Mouse (Mus musculus) forebrain, embryonic 12.5 days (tissue): ENCODE data around the gene Coro6. TPM values are rescaled to one million over a fixed set of nuclear protein-coding genes. Genes with fewer than 3 reads are reported as not detected.
A peak's percentile ranks its signal among the peaks of the same experiment; 100 is the strongest.

Experiments used
- ATAC-seq: fragments of 200-750 bp; cut with Nextera tagmentation; 2 replicates; pipeline ENCODE4 v1.8.0; 2017; ENCODE audit warnings: moderate TSS enrichment; ENCODE audit not compliant: low FRiP score
- H3K27ac ChIP-seq: fragments of 300-500 bp; sonication (generic); 2 replicates; pipeline ENCODE4 v1.5.1; 2016; ENCODE audit warnings: mild to moderate bottlenecking
- H3K27me3 ChIP-seq: fragments of 300-500 bp; sonication (generic); 2 replicates; pipeline ENCODE4 v1.6.1; 2016; ENCODE audit warnings: mild to moderate bottlenecking
- H3K36me3 ChIP-seq: fragments of 300-500 bp; sonication (generic); replicated peaks from 2 replicates; pipeline ENCODE4 v1.6.1; 2016; ENCODE audit warnings: mild to moderate bottlenecking
- H3K4me1 ChIP-seq: fragments of 300-500 bp; sonication (generic); 2 replicates; pipeline ENCODE4 v1.6.1; 2016
- H3K4me2 ChIP-seq: fragments of 300-500 bp; sonication (generic); 2 replicates; pipeline ENCODE4 v1.6.1; 2016; ENCODE audit warnings: mild to moderate bottlenecking, moderate library complexity
- H3K4me3 ChIP-seq: fragments of 300-500 bp; sonication (generic); replicated peaks from 2 replicates; pipeline ENCODE4 v1.5.1; 2016; ENCODE audit warnings: mild to moderate bottlenecking
- H3K9ac ChIP-seq: fragments of 300-500 bp; sonication (generic); 2 replicates; pipeline ENCODE4 v1.6.1; 2016; ENCODE audit warnings: mild to moderate bottlenecking
- H3K9me3 ChIP-seq: fragments of 300-500 bp; sonication (generic); 2 replicates; pipeline ENCODE4 v1.6.1; 2016
- WGBS: fragments of 180-500 bp; shearing (Covaris S2); methylation state at CpG from one replicate; pipeline ENCODE4 v1.1.7; 2016; 5-methylcytosine and 5-hydroxymethylcytosine counted together
- polyA plus RNA-seq: library from polyadenylated mRNA; unstranded; fragments of >200 nt; fragmentation: Nextera tagmentation; extraction: Ambion mirVana; gene quantifications from 2 replicates; pipeline ENCODE4 v1.2.1, GENCODE M21; 2016

Coro6 gene
- polyA plus RNA-seq, 1 experiment from 2014 or later: 0.10 TPM

DNA sequence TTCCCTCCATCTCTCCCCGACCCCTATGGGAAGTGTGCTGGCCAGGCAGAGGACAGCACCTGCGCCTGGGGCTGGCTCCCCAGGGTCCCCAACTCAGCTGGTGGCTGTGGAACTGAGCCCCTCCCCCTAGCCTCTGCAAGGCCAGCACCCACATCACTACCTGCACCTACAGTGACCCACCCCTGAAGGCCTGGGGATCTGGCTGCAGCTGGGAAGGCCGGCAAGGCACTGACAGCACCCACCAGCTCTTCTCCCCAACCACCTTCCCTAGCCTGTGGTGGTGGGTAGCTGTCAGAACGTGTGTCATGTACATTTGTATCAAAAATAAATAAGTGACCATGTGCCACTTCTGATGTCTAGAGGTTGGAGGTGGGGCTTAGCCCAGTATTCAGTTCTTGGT, 45.2 kb downstream of the Coro6 start:
- H3K4me3 ChIP-seq: no peak overlapping the region
- peaks cover 13% of the 10 kb centered on the region for H3K4me1 ChIP-seq
- no peak overlapping the region for H3K27ac ChIP-seq
- peaks cover 58% of the 10 kb centered on the region for H3K36me3 ChIP-seq
- no peaks in the 10 kb centered on the region for H3K9me3 ChIP-seq
- H3K27me3 ChIP-seq: 0 out of 2 replicates have a peak, but pooled peaks cover 3% of the 10 kb centered on the region
- no peak overlapping the region for H3K4me2 ChIP-seq
- H3K9ac ChIP-seq: no peak overlapping the region
- peak; percentile 15; the same call in 1 of the 2 replicates for ATAC-seq
- WGBS: 75% methylated on average over 4 of the region's 4 CpGs

DNA sequence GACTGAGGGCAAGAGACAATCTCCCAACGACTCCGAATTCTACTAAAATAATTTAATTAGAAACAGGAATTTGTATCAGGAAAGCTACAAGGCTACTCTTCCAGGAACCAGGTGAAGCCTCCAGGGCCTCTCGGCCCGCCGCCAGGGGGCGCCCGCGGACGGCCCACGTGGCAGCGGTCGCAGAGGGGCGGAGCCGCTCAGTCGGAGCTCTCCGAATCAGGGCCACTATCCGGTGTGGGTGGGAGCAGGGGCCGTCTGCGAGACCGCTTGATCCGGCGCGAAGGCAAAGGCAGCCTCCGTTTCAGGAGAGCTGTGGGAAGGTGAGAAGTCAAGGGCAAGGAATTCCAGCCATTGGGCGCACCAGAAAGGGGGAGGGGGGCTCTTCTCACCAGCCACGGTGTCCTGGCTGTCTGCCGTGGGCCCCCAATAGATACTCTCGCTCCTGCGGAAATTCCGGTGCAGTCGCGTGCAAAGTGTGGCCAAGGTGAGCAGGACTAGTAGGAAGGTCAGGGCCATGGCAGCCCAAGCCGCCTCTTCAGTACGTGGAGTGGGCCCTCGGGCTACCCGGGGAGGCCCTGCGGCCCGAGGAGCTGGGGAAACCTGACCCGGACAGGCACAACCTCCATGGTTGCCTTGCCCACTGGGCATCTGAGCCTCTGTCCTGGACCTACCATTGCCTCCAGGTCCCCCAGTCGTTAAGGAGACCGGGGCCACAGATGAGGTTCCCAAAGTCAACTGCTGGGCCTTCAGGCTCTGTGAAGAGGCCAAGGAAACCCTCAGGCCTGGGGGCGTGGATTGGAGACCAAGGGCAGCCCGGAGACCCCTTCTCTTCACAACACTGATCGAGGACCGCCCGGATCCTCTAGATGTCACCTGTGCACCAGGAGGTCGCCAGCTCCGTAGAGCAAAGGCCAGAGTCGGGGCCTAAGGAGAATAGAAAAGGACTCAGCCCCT, 46.1 kb downstream of the Coro6 start:
- H3K4me2 ChIP-seq: peak overlapping the region; percentile 67
- WGBS: 22% methylated on average over 49 of the region's 49 CpGs
- no peak overlapping the region for H3K27ac ChIP-seq

DNA sequence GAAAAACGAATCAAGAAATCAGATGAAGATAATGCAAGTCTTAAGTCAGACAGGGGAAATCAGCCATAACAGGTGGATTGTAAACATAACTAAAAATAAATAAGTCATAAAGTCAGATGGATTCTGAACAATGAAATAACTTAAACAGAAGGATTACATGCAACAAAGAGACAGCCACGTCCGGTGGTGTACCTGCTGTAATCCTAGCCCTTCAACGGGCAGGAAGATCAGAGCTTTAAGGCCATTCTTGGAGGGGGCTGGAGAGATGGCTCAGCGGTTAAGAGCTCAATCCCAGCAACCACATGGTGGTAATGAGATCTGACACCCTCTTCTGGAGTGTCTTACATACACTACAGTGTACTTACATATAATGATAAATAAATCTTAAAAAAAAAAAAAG, 49.1 kb downstream of the Coro6 start:
- Histone ChIP-seq H3K9ac (no peak overlapping the region), H3K9me3 (no peaks in the 10 kb centered on the region), H3K4me1 (peaks cover 46% of the 10 kb centered on the region), H3K27me3 (peaks cover 26% of the 10 kb centered on the region), H3K36me3 (peaks cover 18% of the 10 kb centered on the region), H3K4me3 (no peak overlapping the region), H3K27ac (no peak overlapping the region), H3K4me2 (no peak overlapping the region)
- 83% methylated on average over 5 of the region's 5 CpGs for WGBS
- ATAC-seq: no peak

More for the DNA sequence above, 46.1 kb downstream of the Coro6 start:
- H3K9ac ChIP-seq: peak overlapping the region; percentile 44
- H3K4me3 ChIP-seq: peak overlapping the region; percentile 31
- no peaks in the 10 kb centered on the region for H3K9me3 ChIP-seq
- H3K36me3 ChIP-seq: peaks cover 48% of the 10 kb centered on the region
- peaks cover 17% of the 10 kb centered on the region for H3K4me1 ChIP-seq
- H3K27me3 ChIP-seq: 0 out of 2 replicates have a peak, but pooled peaks cover 3% of the 10 kb centered on the region
- ATAC-seq: peak; percentile 74

DNA sequence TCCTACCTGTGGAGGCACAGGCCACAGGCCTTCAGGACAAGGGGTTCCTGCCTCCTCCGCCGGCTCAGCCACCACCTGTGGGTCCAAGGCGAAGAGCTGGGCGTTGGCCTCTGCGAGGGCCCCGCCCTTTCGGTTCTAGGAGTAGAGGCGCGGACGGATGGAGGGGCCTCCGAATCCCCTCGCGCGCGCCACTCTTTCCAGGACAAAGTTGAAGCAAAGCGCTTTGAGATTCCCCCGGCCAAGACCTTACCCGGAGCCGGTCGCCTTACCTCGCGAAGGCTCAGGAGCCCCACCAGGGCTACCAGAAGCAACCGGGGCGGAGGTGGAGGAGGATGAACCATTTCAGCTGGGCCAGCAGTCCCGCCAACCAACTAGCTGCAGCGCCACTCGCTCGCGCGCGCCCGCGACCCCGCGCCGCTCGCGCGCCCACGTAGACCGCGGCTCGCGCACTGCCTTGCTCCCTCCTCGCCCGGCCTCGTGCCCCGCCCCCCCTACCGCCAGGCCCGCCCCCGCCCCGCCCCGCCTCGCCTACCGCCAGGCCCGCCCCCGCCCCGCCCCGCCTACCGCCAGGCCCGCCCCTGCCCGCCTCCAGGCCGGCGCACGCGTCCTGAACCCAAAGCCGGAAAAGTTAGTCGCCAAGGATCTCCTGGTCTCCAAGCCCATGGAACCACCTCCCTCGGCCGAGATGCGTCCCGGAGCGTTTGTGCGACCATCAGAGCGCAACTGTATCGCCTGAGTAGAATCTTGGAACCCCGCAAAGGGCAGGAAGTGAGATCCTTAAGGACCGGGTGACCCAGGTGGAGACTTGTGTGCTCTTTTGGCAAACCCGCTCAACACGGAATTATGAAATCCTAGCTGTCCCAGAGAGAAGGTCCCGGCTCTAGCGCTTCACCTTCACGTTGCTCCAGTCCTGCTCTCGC, 50.9 kb downstream of the Coro6 start:
- Histone ChIP-seq H3K9me3 (no peaks in the 10 kb centered on the region), H3K4me2 (peak overlapping the region; percentile 94), H3K4me3 (peak overlapping the region; percentile 61), H3K9ac (peak overlapping the region; percentile 72), H3K36me3 (peaks cover 6% of the 10 kb centered on the region; the same call in 1 of the 2 replicates), H3K27me3 (peaks cover 39% of the 10 kb centered on the region), H3K4me1 (peaks cover 46% of the 10 kb centered on the region), H3K27ac (peak overlapping the region; percentile 61; the same call in 1 of the 2 replicates)
- WGBS: under 1% methylated on average over 78 of the region's 84 CpGs
- ATAC-seq: peak; percentile 72

DNA sequence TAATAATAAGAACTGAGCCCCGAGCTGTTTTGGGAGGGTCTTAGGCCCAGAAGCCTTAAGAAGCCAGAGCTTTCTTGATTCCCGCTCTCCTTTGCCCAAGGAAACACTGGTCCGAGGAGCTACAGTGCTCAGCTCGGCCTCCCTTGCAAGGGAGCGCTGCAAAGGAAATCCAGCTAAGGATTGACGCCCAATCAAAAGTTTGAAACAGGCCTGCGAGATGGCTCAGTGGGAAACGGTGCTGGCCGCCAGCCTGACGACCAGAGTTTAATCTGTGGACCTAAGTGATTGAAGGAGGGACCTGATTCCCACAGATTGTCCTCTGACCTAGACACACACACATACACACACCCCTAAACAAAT, 51.6 kb downstream of the Coro6 start:
- H3K4me1 ChIP-seq: peaks cover 40% of the 10 kb centered on the region
- H3K36me3 ChIP-seq: peaks cover 6% of the 10 kb centered on the region; the same call in 1 of the 2 replicates
- 5% methylated on average over 10 of the region's 10 CpGs for WGBS
- H3K9me3 ChIP-seq: no peaks in the 10 kb centered on the region
- H3K27ac ChIP-seq: peak overlapping the region; percentile 38; the same call in 1 of the 2 replicates
- H3K4me3 ChIP-seq: peak overlapping the region; percentile 61
- H3K4me2 ChIP-seq: peak overlapping the region; percentile 94
- ATAC-seq: no peak
- peak overlapping the region; percentile 72 for H3K9ac ChIP-seq
- H3K27me3 ChIP-seq: peaks cover 36% of the 10 kb centered on the region

DNA sequence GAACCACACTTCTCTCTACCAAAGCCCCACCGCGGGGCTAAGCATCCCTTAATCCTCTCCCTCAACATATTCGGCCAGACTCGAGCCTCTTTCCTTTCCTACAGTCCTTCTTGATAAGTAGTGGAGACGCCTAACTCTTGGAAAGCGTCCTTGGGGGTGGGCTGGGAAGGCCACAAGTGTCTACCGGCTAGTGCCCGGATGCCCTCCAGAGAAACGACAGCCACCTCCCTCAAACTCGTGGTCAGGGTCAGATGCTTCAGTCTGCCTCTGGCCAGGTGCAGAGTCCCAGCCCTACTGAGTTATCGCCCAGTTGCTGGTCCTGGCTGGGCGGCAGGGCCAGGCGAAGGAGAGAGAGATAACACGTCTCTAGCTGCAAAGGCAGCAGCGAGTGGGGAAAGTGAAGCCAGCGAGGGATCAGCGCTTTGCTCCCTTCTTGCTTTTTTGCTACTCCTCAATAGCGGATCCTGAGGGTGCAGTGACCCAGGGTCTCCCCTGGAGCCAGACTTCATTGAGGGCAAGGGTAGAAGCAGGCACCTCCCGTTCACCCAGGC, 52.1 kb downstream of the Coro6 start:
- H3K27ac ChIP-seq: 0 out of 2 replicates have a peak overlapping the region, but pooled peaks have one; percentile 32

DNA sequence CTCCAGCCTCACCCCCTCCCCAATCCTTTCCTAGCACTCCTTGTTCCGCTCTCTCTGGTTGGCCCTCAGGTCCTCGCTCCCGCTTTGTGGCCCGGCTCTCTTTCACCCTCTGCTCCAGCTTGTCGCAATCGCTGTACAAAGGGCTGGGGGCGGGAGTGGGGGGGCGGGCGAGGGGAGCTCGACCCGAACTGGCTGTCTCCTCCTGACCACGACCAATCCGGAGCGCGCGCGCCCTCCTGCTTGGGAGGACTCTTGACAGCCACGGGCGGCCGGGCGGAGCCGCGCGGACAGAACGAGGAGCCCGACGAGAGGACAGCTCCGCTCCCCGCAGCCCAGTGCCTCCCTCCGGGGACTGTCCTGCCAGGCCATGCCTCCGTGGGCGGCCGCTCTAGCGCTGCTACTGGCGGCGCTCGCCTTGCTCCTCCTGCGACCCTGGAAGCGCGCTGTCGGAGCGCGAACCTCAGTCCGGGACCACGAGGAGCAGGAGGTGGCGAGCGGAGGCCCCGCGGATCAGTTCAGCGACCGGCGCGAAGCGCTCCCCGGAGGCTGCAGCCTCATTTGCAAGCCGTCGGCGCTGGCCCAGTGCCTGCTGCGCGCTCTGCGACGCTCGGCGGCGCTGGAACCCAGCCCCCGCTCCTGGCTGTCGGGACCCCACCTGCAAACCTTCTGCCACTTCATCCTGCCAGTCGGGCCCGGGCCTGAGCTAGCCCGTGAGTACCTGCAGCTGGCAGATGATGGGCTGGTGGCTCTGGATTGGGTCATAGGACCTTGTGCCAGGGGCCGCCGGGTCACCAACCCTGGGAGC, 52.8 kb downstream of the Coro6 start, which contains the start of gene Abhd15:
TSS of gene Abhd15 (plus strand) at position 290 of the 805 bp plus-strand sequence.
- peaks cover 36% of the 10 kb centered on the region for H3K27me3 ChIP-seq
- H3K9ac ChIP-seq: peak within 1 kb of the TSS; percentile 62
- WGBS: under 1% methylated on average over 67 of the region's 72 CpGs
- H3K4me1 ChIP-seq: peaks cover 49% of the 10 kb centered on the region
- H3K4me3 ChIP-seq: peak within 1 kb of the TSS; percentile 54
- peak within 1 kb of the TSS; percentile 57 for H3K27ac ChIP-seq
- no peaks in the 10 kb centered on the region for H3K9me3 ChIP-seq
- peak; percentile 56 for ATAC-seq
- no peaks in the 10 kb centered on the region; the same call in 1 of the 2 replicates for H3K36me3 ChIP-seq
- H3K4me2 ChIP-seq: peak within 1 kb of the TSS; percentile 94

More for the DNA sequence above, 52.1 kb downstream of the Coro6 start:
- no peak for ATAC-seq
- no peaks in the 10 kb centered on the region for H3K9me3 ChIP-seq
- peaks cover 42% of the 10 kb centered on the region for H3K4me1 ChIP-seq
- peak overlapping the region; percentile 62 for H3K9ac ChIP-seq
- peak overlapping the region; percentile 54 for H3K4me3 ChIP-seq
- peaks cover 36% of the 10 kb centered on the region for H3K27me3 ChIP-seq
- WGBS: 4% methylated on average over 19 of the region's 19 CpGs
- H3K36me3 ChIP-seq: peaks cover under 1% of the 10 kb centered on the region; the same call in 1 of the 2 replicates
- peak overlapping the region; percentile 94 for H3K4me2 ChIP-seq

DNA sequence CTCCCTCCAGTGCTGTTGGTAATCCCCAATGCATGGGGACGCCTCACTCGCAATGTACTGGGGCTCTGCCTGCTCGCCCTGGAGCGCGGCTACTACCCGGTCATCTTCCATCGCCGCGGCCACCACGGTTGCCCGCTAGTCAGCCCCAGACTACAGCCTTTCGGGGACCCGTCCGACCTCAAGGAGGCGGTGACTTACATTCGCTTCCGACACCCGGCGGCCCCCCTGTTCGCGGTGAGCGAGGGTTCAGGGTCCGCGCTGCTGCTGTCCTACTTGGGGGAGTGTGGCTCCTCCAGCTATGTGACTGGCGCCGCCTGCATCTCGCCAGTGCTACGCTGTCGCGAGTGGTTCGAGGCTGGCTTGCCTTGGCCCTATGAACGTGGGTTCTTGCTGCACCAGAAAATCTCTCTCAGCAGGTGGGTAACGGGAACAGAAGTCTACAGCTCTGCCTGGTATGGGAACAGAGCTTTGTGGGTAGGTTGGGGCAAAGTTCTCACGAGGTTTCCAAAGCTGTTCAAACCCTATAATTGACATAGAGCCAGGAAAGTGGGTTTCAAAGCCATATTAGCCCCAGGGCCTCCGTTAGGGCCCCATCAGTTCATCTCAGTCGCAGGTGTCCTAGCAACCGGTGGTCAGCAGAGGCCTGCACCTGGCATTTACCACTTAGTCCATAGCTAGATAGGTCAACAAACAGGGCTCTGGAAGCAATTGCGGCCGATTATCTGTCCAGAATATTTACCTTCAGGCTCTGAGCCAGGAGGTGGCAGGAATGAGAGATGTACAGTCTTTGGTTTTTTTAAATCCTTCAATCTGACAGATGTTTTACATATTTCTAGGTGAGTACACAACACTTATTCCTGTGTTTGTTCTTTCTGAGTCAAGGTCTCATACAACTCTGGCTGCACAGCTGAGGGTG, 53.7 kb downstream of the Coro6 start, which contains the start of gene Trp53i13:
TSS of gene Trp53i13 (minus strand) at position 344 of the 916 bp plus-strand sequence.
- 5% methylated on average over 39 of the region's 39 CpGs for WGBS
- Histone ChIP-seq H3K9ac (peak within 1 kb of the TSS; percentile 62), H3K36me3 (no peaks in the 10 kb centered on the region), H3K9me3 (no peaks in the 10 kb centered on the region), H3K27me3 (peaks cover 36% of the 10 kb centered on the region), H3K4me3 (peak within 1 kb of the TSS; percentile 54), H3K27ac (peak within 1 kb of the TSS; percentile 57), H3K4me2 (peak within 1 kb of the TSS; percentile 94), H3K4me1 (peaks cover 56% of the 10 kb centered on the region)
- no peak; the same call in 1 of the 2 replicates for ATAC-seq

DNA sequence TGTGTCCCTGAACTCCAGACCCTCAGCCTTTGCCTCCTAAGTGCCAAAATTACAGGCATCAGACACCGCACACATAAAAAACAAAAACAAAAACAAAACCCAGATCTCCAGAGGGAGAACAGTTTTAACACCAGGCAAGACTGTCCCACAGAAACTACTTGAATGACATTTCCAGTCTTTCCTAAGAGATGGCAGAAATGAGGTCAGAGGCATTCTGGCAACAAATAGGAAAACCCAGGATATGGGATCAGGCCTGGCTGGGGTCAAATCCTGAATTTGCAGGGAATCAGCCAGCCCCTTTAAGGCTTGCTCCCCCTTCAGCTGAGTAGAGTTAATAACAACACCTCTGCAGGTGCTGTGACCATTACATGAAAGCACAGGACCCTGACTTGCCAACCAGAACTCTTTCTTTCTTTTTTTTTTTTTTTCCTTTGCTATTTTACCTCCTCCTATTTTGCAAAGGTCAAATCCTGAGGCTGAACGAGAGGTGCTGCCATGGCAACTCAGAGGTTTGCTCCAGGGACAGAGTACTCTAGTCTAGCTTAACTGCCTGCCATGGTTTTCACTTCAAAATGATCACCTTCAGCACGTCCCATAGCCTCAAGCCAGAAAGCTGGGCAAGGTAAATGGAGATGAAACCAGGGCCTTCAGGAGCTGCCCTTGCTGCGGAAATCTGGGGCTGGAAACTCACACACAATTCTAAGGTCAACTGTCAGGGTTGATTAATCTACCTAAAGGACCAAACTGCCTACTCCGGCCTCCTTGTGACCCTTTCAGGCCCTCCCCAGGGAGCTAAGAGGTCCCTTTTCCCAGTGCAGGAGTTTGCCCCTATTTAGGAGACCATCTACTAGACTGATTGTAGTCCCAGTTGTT, 54.6 kb downstream of the Coro6 start:
- H3K4me1 ChIP-seq: peaks cover 57% of the 10 kb centered on the region
- WGBS: 61% methylated on average over 5 of the region's 5 CpGs

More for the DNA sequence above, 54.6 kb downstream of the Coro6 start:
- no peak for ATAC-seq
- no peaks in the 10 kb centered on the region for H3K9me3 ChIP-seq
- H3K27ac ChIP-seq: no peak overlapping the region
- H3K4me3 ChIP-seq: no peak overlapping the region
- no peaks in the 10 kb centered on the region for H3K36me3 ChIP-seq
- H3K27me3 ChIP-seq: peaks cover 36% of the 10 kb centered on the region
- H3K4me2 ChIP-seq: no peak overlapping the region
- no peak overlapping the region for H3K9ac ChIP-seq
